Mouse (Mus musculus) intestine, embryonic 16.5 days (tissue): ENCODE data around the gene Gm19935. TPM values are rescaled to one million over a fixed set of nuclear protein-coding genes. Genes with fewer than 3 reads are reported as not detected.

Source experiments
- ATAC-seq: fragments of 200-750 bp; cut with Nextera tagmentation; 2 replicates; pipeline ENCODE4 v1.8.0; 2017; ENCODE audit warnings: moderate TSS enrichment, moderate library complexity
- H3K27ac ChIP-seq: fragments of 300-500 bp; sonication (generic); 2 replicates; pipeline ENCODE4 v1.5.1; 2014; ENCODE audit warnings: mild to moderate bottlenecking, low read length
- H3K27me3 ChIP-seq: fragments of 300-500 bp; sonication (generic); replicated peaks from 2 replicates; pipeline ENCODE4 v1.6.1; 2014; ENCODE audit warnings: low read length, control low read depth, mixed read lengths; ENCODE audit not compliant: control insufficient read depth, insufficient read depth
- H3K36me3 ChIP-seq: fragments of 300-500 bp; sonication (generic); 2 replicates; pipeline ENCODE4 v1.6.1; 2014; ENCODE audit warnings: low read length, control low read depth; ENCODE audit not compliant: control insufficient read depth, insufficient read depth
- H3K4me1 ChIP-seq: fragments of 300-500 bp; sonication (generic); 2 replicates; pipeline ENCODE4 v1.6.1; 2014; ENCODE audit warnings: low read length, control low read depth, mixed read lengths; ENCODE audit not compliant: control insufficient read depth, insufficient read depth
- H3K4me2 ChIP-seq: fragments of 300-500 bp; sonication (generic); 2 replicates; pipeline ENCODE4 v1.6.1; 2014; ENCODE audit warnings: low read depth, low read length, control low read depth
- H3K4me3 ChIP-seq: fragments of 300-500 bp; sonication (generic); 2 replicates; pipeline ENCODE4 v1.5.1; 2014; ENCODE audit warnings: mild to moderate bottlenecking, low read length
- H3K9ac ChIP-seq: fragments of 300-500 bp; sonication (generic); 2 replicates; pipeline ENCODE4 v1.6.1; 2014; ENCODE audit warnings: low read depth, low read length
- H3K9me3 ChIP-seq: fragments of 300-500 bp; sonication (generic); 2 replicates; pipeline ENCODE4 v1.6.1; 2016; ENCODE audit warnings: low read length, control low read depth; ENCODE audit not compliant: control insufficient read depth
- WGBS: fragments of 180-500 bp; shearing (Covaris S2); extraction: QIAGEN DNeasy Blood & Tissue Kit; methylation state at CpG from one replicate; pipeline ENCODE4 v1.1.7; 2014; 5-methylcytosine and 5-hydroxymethylcytosine counted together
- polyA plus RNA-seq: library from polyadenylated mRNA; unstranded; fragments of >200 nt; fragmentation: Nextera tagmentation; extraction: Ambion mirVana; gene quantifications from 2 replicates; pipeline ENCODE4 v1.2.1, GENCODE M21; 2015

Gm19935 gene
- polyA plus RNA-seq, 1 experiment from 2014 or later = not detected

GRCm38 (mm10) chr8:90849462-90850050 lies 32.4 kb upstream of the Gm19935 start:
- H3K4me3 ChIP-seq = no peak overlapping the region
- H3K4me2 ChIP-seq = no peak overlapping the region
- H3K9ac ChIP-seq = no peak overlapping the region
- H3K27ac ChIP-seq = no peak overlapping the region
- no peaks in the 10 kb centered on the region for H3K36me3 ChIP-seq
- ATAC-seq = no peak
- no peaks in the 10 kb centered on the region for H3K27me3 ChIP-seq
- H3K4me1 ChIP-seq = peaks cover 4% of the 10 kb centered on the region
- 61% methylated on average over 11 of the region's 11 CpGs for WGBS
- H3K9me3 ChIP-seq = no peaks in the 10 kb centered on the region

GRCm38 (mm10) chr8:90847980-90848379 lies 30.8 kb upstream of the Gm19935 start:
- no peak overlapping the region for H3K27ac ChIP-seq
- no peak for ATAC-seq

GRCm38 (mm10) chr8:90844179-90844967 lies 27.2 kb upstream of the Gm19935 start:
- Histone ChIP-seq H3K9ac (no peak overlapping the region), H3K4me1 (peaks cover 6% of the 10 kb centered on the region), H3K27me3 (no peaks in the 10 kb centered on the region), H3K27ac (no peak overlapping the region), H3K4me2 (no peak overlapping the region), H3K36me3 (no peaks in the 10 kb centered on the region), H3K9me3 (no peaks in the 10 kb centered on the region), H3K4me3 (no peak overlapping the region)
- 83% methylated on average over 9 of the region's 9 CpGs for WGBS
- ATAC-seq = no peak

More at GRCm38 (mm10) chr8:90847980-90848379, 30.8 kb upstream of the Gm19935 start:
- H3K36me3 ChIP-seq = no peaks in the 10 kb centered on the region
- WGBS = 88% methylated on average over 7 of the region's 7 CpGs
- H3K4me3 ChIP-seq = no peak overlapping the region
- no peak overlapping the region for H3K4me2 ChIP-seq
- H3K9ac ChIP-seq = no peak overlapping the region
- H3K27me3 ChIP-seq = no peaks in the 10 kb centered on the region
- no peaks in the 10 kb centered on the region for H3K9me3 ChIP-seq
- H3K4me1 ChIP-seq = no peaks in the 10 kb centered on the region; the same call in 1 of the 2 replicates

- H3K27ac ChIP-seq = no peak overlapping the region
Measured at GRCm38 (mm10) chr8:90843127-90843526, 25.9 kb upstream of the Gm19935 start.

GRCm38 (mm10) chr8:90841321-90841720 lies 24.1 kb upstream of the Gm19935 start:
- H3K4me3 ChIP-seq = no peak overlapping the region
- H3K4me2 ChIP-seq = no peak overlapping the region
- no peak for ATAC-seq
- no peaks in the 10 kb centered on the region for H3K36me3 ChIP-seq
- 75% methylated on average over 13 of the region's 13 CpGs for WGBS
- H3K27me3 ChIP-seq = no peaks in the 10 kb centered on the region
- no peak overlapping the region for H3K9ac ChIP-seq
- no peaks in the 10 kb centered on the region for H3K9me3 ChIP-seq
- H3K4me1 ChIP-seq = peaks cover 6% of the 10 kb centered on the region
- no peak overlapping the region for H3K27ac ChIP-seq

More at GRCm38 (mm10) chr8:90843127-90843526, 25.9 kb upstream of the Gm19935 start:
- Histone ChIP-seq H3K4me2 (no peak overlapping the region), H3K9ac (no peak overlapping the region), H3K4me1 (peaks cover 6% of the 10 kb centered on the region), H3K4me3 (no peak overlapping the region), H3K36me3 (no peaks in the 10 kb centered on the region), H3K27me3 (no peaks in the 10 kb centered on the region), H3K9me3 (no peaks in the 10 kb centered on the region)
- WGBS = 83% methylated on average over 6 of the region's 6 CpGs
- no peak for ATAC-seq

- no peaks in the 10 kb centered on the region for H3K36me3 ChIP-seq
- no peak overlapping the region for H3K4me3 ChIP-seq
- H3K4me1 ChIP-seq = peaks cover 6% of the 10 kb centered on the region
- no peak overlapping the region for H3K27ac ChIP-seq
- no peak overlapping the region for H3K4me2 ChIP-seq
- H3K9ac ChIP-seq = no peak overlapping the region
- WGBS = 59% methylated on average over 11 of the region's 11 CpGs
- H3K27me3 ChIP-seq = no peaks in the 10 kb centered on the region
- ATAC-seq = no peak
- H3K9me3 ChIP-seq = no peaks in the 10 kb centered on the region
Measured at GRCm38 (mm10) chr8:90839725-90840714, 22.8 kb upstream of the Gm19935 start.

- no peak overlapping the region for H3K4me3 ChIP-seq
- WGBS = 92% methylated on average over 6 of the region's 6 CpGs
- no peak for ATAC-seq
Measured at GRCm38 (mm10) chr8:90837440-90837839, 20.2 kb upstream of the Gm19935 start.

GRCm38 (mm10) chr8:90834321-90834672 lies 17.1 kb upstream of the Gm19935 start:
- WGBS = 69% methylated on average over 3 of the region's 3 CpGs
- Histone ChIP-seq H3K27ac (no peak overlapping the region), H3K27me3 (no peaks in the 10 kb centered on the region), H3K9ac (no peak overlapping the region), H3K36me3 (no peaks in the 10 kb centered on the region), H3K4me3 (no peak overlapping the region), H3K9me3 (no peaks in the 10 kb centered on the region), H3K4me1 (peaks cover 10% of the 10 kb centered on the region; the same call in 1 of the 2 replicates), H3K4me2 (no peak overlapping the region)
- no peak for ATAC-seq

More at GRCm38 (mm10) chr8:90837440-90837839, 20.2 kb upstream of the Gm19935 start:
- Histone ChIP-seq H3K9ac (no peak overlapping the region), H3K27ac (no peak overlapping the region), H3K36me3 (no peaks in the 10 kb centered on the region), H3K27me3 (no peaks in the 10 kb centered on the region), H3K9me3 (no peaks in the 10 kb centered on the region), H3K4me2 (no peak overlapping the region), H3K4me1 (peaks cover 9% of the 10 kb centered on the region)
